Mouse (Mus musculus): ENCODE measurements around the gene Fgd3.

DNA sequence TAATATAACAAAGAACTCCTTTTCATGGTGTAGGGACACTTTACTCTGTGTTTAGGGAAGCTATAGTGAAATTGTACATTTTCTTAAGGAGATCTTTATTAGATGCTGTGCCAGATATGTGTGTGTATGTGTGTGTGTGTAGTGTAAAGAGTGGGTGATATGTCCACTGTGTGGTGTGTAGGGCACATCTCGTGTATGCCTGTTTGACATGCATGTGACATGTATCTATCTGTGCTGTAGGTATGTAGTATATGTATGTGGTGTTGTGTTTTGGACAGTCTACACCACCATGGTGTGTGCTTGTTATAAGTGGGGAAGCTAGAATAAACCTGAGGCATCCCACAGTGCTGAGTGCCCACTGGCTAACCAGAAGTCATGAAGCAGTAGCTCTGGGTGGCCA lies 403 bp upstream of the Fgd3 start:
- no peak for TF ChIP-seq POLR2A (IDR thresholded peaks at IDR 0.05; ENCODE audit: control insufficient read depth, low read depth, low read length)
- no peak for TF ChIP-seq CTCF (IDR thresholded peaks at IDR 0.05; ENCODE audit: control insufficient read depth, insufficient read depth, insufficient replicate concordance, low read depth, low read length)

Measured in testis, adult 2 months (tissue).